Mouse (Mus musculus) stomach, embryonic 15.5 days (tissue): ENCODE measurements around the gene Rbp3. TPM values are rescaled to one million over a fixed set of nuclear protein-coding genes. Genes with fewer than 3 reads are reported as not detected.

Experiments
- ATAC-seq: fragments of 200-750 bp; cut with Nextera tagmentation; 2 replicates; pipeline ENCODE4 v1.8.0; 2017; ENCODE audit warnings: low read depth, moderate number of reproducible peaks, moderate TSS enrichment; ENCODE audit not compliant: insufficient read depth, low FRiP score
- H3K27ac ChIP-seq: fragments of 300-500 bp; sonication (generic); 2 replicates; pipeline ENCODE4 v1.5.1; 2015; ENCODE audit warnings: mild to moderate bottlenecking, inconsistent platforms
- H3K27me3 ChIP-seq: fragments of 300-500 bp; sonication (generic); replicated peaks from 2 replicates; pipeline ENCODE4 v1.6.1; 2015; ENCODE audit warnings: inconsistent platforms
- H3K36me3 ChIP-seq: fragments of 300-500 bp; sonication (generic); 2 replicates; pipeline ENCODE4 v1.6.1; 2015; ENCODE audit warnings: inconsistent platforms
- H3K4me1 ChIP-seq: fragments of 300-500 bp; sonication (generic); 2 replicates; pipeline ENCODE4 v1.6.1; 2015; ENCODE audit warnings: inconsistent platforms
- H3K4me2 ChIP-seq: fragments of 300-500 bp; sonication (generic); 2 replicates; pipeline ENCODE4 v1.6.1; 2015; ENCODE audit warnings: mild to moderate bottlenecking, inconsistent platforms
- H3K4me3 ChIP-seq: fragments of 300-500 bp; sonication (generic); replicated peaks from 2 replicates; pipeline ENCODE4 v1.5.1; 2015; ENCODE audit warnings: inconsistent platforms
- H3K9ac ChIP-seq: fragments of 300-500 bp; sonication (generic); 2 replicates; pipeline ENCODE4 v1.6.1; 2015; ENCODE audit warnings: inconsistent platforms
- H3K9me3 ChIP-seq: fragments of 300-500 bp; sonication (generic); 2 replicates; pipeline ENCODE4 v1.6.1; 2016; ENCODE audit warnings: inconsistent platforms
- WGBS: fragments of 180-500 bp; shearing (Covaris S2); methylation state at CpG from one replicate; pipeline ENCODE4 v1.1.7; 2015; 5-methylcytosine and 5-hydroxymethylcytosine counted together
- polyA plus RNA-seq: library from polyadenylated mRNA; unstranded; fragments of >200 nt; fragmentation: Nextera tagmentation; extraction: Ambion mirVana; gene quantifications from 2 replicates; pipeline ENCODE4 v1.2.1, GENCODE M21; 2015

Rbp3 gene
- polyA plus RNA-seq, result 0.03 TPM in 1 of 2 replicates, not detected in the other

DNA sequence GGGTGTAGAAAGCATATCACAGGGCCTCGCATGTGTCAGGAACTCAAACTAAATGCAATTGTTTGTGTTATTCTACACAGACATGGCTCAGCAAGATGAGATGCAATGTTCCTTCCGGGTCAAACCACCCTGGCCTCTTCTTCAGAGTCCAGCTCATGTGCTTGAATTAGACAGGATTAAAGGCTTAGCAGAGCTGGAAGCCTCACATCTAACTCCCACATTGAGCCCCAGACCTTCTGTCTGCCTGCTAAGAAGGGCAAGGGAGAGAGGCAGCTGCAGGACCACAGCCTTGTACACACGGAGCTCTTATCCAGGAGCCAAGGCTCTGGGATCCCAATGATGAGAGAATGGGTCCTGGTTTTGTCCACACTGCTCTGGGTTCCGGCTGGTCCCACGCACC, at the start of gene Rbp3:
Gene Rbp3 (plus strand): TSS at position 243 of the 400 bp plus-strand sequence.
- 80% methylated on average over 5 of the region's 5 CpGs for WGBS
- H3K9ac ChIP-seq, result no peak within 1 kb of the TSS
- no peak for ATAC-seq
- H3K9me3 ChIP-seq, result no peaks in the 10 kb centered on the region
- H3K27ac ChIP-seq, result no peak within 1 kb of the TSS
- H3K27me3 ChIP-seq, result no peaks in the 10 kb centered on the region
- no peaks in the 10 kb centered on the region for H3K36me3 ChIP-seq
- no peak within 1 kb of the TSS for H3K4me2 ChIP-seq
- H3K4me3 ChIP-seq, result no peak within 1 kb of the TSS
- no peaks in the 10 kb centered on the region for H3K4me1 ChIP-seq

DNA sequence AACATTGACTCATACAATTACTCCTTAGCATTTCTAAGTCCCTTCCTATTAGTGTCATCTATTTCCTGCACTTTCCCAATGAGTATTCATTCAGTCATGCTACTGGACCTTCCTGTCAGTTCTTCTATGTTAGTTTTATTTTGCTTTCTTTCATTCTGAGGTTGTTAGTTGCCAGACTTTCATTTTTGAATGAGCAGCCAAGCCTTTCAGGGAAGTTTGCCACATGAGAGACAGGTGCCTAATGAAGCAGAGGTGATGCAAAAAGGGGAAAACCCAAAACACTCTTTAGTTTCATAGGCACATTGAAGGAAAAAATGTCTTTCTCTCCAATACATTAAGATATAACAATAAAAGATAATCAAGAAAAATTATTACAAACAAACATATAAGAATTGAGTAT, 49.0 kb upstream of the Rbp3 start:
- no peak overlapping the region for H3K4me3 ChIP-seq
- H3K27me3 ChIP-seq, result no peaks in the 10 kb centered on the region
- H3K4me1 ChIP-seq, result no peaks in the 10 kb centered on the region
- no peak overlapping the region for H3K4me2 ChIP-seq
- no peaks in the 10 kb centered on the region for H3K36me3 ChIP-seq
- no peak overlapping the region for H3K27ac ChIP-seq
- no peak overlapping the region for H3K9ac ChIP-seq
- no peaks in the 10 kb centered on the region for H3K9me3 ChIP-seq
- no peak for ATAC-seq

DNA sequence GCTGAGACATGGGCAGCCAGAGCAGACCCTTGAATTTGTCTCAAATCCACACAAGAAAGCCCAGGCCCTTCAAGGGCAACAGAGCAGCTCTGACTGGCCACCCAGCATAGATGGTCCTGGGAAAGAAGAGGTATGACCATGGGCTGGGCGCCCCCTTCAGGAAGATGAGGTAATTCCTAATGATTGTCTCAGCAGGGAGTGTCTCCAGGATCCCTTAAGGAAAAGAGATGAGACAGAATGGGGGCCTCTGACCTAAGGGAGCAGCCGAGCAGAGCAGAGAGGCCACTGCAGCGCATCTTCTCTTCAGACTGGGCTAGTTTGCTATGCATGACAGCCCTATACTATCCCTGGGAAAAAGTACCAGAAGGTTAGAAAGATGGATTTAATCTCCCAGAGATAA, 40.1 kb upstream of the Rbp3 start:
- H3K27me3 ChIP-seq, result peaks cover 7% of the 10 kb centered on the region; the same call in 1 of the 2 replicates
- ATAC-seq, result no peak
- H3K9me3 ChIP-seq, result no peaks in the 10 kb centered on the region
- no peak overlapping the region for H3K9ac ChIP-seq
- H3K36me3 ChIP-seq, result no peaks in the 10 kb centered on the region
- no peak overlapping the region for H3K4me3 ChIP-seq
- 0 out of 2 replicates have a peak, but pooled peaks cover 3% of the 10 kb centered on the region for H3K4me1 ChIP-seq
- H3K4me2 ChIP-seq, result no peak overlapping the region
- no peak overlapping the region for H3K27ac ChIP-seq
- WGBS, result 31% methylated on average over 3 of the region's 3 CpGs

DNA sequence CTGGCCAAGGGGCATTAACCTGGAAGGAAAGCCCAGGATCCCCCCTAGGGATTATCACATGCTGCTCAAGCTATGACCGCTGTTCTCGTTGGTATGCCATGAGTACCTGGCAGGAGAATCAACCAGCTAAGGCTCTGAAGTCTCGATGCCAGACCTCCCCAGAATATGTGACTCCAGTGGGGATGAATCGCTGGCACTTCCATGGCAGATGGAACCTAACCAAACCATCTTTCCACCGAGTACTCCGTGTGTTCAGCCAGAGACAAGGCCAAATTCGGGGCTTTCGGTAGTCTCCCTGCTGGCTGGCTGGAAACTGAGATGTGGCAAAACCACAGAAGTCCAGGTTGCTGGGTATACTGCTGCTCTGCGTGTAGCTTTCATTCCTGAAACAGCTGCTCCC, 39.6 kb upstream of the Rbp3 start:
- ATAC-seq, result no peak

DNA sequence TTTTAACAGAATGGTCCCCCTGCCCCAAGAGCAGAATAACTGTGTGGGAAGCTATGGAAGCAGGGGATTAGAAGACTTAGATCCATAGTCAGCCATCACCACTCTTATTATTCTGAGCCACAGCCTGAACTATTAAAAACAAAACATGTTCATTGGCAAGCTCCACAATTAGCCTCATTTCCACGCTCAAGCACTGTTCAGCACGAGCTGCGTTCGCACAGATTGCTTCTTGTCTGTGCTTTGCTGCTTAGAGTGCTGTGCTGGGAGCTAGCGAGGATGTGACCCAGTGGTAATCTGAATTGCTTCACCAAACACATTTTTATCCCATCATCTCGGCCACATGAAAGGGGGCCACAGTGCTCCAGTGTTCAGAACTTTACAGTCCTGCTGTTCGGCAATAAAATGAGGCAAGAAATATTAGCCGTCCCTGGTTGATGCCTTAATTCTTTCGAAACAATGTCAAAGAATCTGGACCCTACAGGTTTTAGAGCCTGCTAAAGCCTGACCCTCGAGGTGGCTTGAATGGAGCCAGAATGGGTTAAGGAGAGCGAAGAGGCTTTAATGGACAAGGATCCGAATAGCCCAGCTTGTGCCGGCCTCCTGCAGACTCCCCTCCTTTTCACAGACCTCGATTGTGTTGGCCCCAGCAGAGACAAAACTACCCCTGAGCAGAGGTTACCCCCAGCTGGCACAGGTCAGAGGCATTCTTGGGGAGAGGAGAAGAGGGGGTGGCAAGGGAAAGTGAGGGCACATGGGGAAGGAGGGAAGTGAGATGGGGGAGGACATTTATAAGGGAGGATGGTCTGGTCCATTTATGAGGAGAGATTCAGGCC, 32.9 kb upstream of the Rbp3 start:
- 64% methylated on average over 14 of the region's 14 CpGs for WGBS
- H3K9me3 ChIP-seq, result no peaks in the 10 kb centered on the region
- peaks cover 51% of the 10 kb centered on the region for H3K27me3 ChIP-seq
- no peak overlapping the region for H3K4me3 ChIP-seq
- no peak overlapping the region for H3K4me2 ChIP-seq
- no peaks in the 10 kb centered on the region for H3K36me3 ChIP-seq
- no peak overlapping the region for H3K27ac ChIP-seq
- 0 out of 2 replicates have a peak, but pooled peaks cover 4% of the 10 kb centered on the region for H3K4me1 ChIP-seq
- no peak for ATAC-seq
- no peak overlapping the region for H3K9ac ChIP-seq

More for the DNA sequence above, 39.6 kb upstream of the Rbp3 start:
- H3K9me3 ChIP-seq, result no peaks in the 10 kb centered on the region
- H3K9ac ChIP-seq, result no peak overlapping the region
- no peak overlapping the region for H3K4me2 ChIP-seq
- H3K36me3 ChIP-seq, result no peaks in the 10 kb centered on the region
- peaks cover 8% of the 10 kb centered on the region; the same call in 1 of the 2 replicates for H3K27me3 ChIP-seq
- WGBS, result 91% methylated on average over 9 of the region's 9 CpGs
- H3K27ac ChIP-seq, result no peak overlapping the region
- H3K4me1 ChIP-seq, result 0 out of 2 replicates have a peak, but pooled peaks cover 3% of the 10 kb centered on the region
- H3K4me3 ChIP-seq, result no peak overlapping the region

DNA sequence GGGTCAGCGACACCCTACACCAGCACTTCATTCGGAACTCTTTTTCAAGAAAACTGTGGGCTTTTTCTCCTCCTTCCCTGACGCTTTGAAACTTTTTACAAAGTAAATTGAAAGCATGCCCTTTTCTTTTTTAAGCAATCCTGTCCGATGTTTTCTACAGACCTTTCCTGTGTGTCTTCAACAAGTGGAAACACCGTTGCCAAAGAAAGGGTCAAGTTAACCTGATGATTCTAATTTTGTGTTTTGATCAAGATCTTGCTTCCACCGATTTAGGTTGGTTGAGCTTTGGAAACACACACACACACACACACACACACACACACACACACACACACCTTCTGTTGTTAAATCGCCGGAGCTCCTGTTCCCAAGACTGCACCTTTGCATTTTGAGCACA, 31.0 kb upstream of the Rbp3 start:
- Histone ChIP-seq H3K27me3 (peaks cover 57% of the 10 kb centered on the region), H3K9ac (no peak overlapping the region), H3K4me1 (0 out of 2 replicates have a peak, but pooled peaks cover 4% of the 10 kb centered on the region), H3K27ac (no peak overlapping the region), H3K4me2 (peak overlapping the region; percentile 95), H3K9me3 (no peaks in the 10 kb centered on the region), H3K36me3 (no peaks in the 10 kb centered on the region), H3K4me3 (peak overlapping the region; percentile 50)
- no peak for ATAC-seq
- 16% methylated on average over 8 of the region's 8 CpGs for WGBS

DNA sequence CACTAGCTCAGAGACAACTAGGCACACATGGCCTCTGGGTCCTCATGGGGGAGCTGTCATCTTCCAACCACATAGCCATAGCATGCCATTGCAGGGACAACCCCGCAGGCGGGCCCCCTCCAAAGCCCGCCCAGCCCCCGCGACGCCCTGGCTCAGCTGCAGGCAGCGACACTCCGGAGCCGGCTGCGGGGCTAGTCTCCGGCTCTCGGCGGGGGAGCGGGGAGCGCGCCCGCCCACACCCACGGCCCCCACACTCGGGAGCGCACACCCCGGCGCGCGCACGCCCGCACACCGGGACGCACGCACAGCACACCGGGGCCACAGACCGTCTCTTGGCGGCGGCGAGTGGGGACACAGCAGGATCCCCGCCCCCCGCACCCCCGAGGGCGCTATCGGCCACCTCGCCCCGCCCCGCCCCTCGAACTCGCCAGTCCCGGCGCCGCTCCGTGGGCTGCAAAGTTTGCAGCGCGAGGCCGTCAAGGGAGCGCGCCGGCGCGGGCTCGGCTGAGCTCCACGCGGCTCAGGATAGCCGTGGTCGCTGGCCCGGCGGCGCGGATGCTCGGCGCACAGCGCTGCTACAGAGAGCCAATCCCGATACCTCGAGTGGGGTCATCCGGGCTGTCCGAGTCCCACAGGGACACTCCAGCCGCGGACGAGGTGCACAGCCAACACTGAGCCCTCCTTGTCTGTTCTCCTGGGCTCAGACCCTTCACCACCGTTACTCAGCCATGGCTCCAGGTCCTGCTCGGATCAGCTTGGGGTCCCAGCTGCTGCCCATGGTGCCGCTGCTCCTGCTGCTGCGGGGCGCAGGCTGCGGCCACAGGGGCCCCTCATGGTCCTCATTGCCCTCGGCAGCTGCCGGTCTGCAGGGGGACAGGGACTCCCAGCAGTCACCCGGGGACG, 30.4 kb upstream of the Rbp3 start, which contains the start of gene Gdf10:
Gene Gdf10 (plus strand): TSS at position 420 of the 903 bp plus-strand sequence.
- H3K4me2 ChIP-seq, result peak within 1 kb of the TSS; percentile 95
- no peaks in the 10 kb centered on the region for H3K9me3 ChIP-seq
- H3K4me1 ChIP-seq, result 0 out of 2 replicates have a peak, but pooled peaks cover 4% of the 10 kb centered on the region
- peak within 1 kb of the TSS; percentile 50 for H3K4me3 ChIP-seq
- H3K27ac ChIP-seq, result no peak within 1 kb of the TSS
- peak within 1 kb of the TSS; percentile 39 for H3K9ac ChIP-seq
- WGBS, result under 1% methylated on average over 51 of the region's 85 CpGs
- peak; percentile 40; the same call in 1 of the 2 replicates for ATAC-seq
- no peaks in the 10 kb centered on the region for H3K36me3 ChIP-seq
- H3K27me3 ChIP-seq, result peaks cover 53% of the 10 kb centered on the region

DNA sequence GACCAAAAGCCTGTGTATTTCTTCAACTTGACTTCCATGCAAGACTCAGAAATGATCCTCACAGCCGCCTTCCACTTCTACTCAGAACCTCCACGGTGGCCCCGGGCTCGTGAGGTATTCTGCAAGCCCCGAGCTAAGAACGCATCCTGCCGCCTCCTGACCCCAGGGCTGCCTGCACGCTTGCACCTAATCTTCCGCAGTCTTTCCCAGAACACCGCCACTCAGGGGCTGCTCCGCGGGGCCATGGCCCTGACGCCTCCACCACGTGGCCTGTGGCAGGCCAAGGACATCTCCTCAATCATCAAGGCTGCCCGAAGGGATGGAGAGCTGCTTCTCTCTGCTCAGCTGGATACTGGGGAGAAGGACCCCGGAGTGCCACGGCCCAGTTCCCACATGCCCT, 21.9 kb upstream of the Rbp3 start:
- Histone ChIP-seq H3K9ac (no peak overlapping the region), H3K9me3 (no peaks in the 10 kb centered on the region), H3K4me2 (no peak overlapping the region), H3K36me3 (no peaks in the 10 kb centered on the region), H3K4me3 (no peak overlapping the region), H3K4me1 (no peaks in the 10 kb centered on the region), H3K27ac (no peak overlapping the region), H3K27me3 (peaks cover 15% of the 10 kb centered on the region)
- no peak for ATAC-seq
- 37% methylated on average over 17 of the region's 17 CpGs for WGBS

DNA sequence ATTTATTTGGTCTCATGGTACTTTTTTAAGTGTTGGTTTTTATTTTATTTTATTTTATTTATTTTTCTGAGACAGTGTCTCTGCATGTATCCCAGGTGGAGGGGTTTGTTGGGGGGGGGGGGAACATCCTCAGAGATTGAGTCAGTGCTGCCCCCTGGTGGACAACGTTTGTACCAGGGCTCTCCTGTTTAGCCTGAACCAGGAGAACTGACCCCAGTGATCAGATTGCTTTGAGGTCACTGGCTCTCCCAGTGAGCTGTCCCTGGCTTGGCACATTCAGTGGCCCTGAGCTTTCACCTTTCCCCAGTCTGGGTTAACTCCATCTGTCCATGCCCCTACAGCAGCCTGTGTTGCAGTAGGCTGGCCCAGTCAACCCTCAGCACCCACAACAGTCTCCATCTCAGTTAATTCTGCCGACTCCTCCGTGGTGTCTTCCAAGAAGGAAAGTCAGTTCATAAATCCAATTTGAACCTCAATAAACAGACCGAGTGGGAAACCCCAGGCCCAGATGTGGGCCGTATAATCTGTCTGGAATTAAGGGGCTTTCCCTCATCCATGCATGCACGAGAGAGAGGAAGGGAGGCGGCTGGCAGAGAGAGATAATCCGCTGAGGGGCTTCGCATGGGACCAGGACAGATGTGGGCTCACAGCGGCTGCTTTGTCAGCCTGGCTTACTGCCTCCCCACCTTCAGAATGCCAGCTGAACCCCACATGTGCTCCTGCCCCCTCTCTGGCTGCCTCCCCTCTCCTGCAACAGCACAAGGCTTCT, 20.7 kb upstream of the Rbp3 start:
- no peak overlapping the region for H3K4me2 ChIP-seq
- whole genome bisulfite sequencing, result 55% methylated on average over 10 of the region's 10 CpGs
- peaks cover 15% of the 10 kb centered on the region for H3K27me3 ChIP-seq
- H3K36me3 ChIP-seq, result no peaks in the 10 kb centered on the region
- no peak overlapping the region for H3K4me3 ChIP-seq
- H3K4me1 ChIP-seq, result no peaks in the 10 kb centered on the region
- no peaks in the 10 kb centered on the region for H3K9me3 ChIP-seq
- H3K27ac ChIP-seq, result no peak overlapping the region
- no peak for ATAC-seq
- H3K9ac ChIP-seq, result no peak overlapping the region

DNA sequence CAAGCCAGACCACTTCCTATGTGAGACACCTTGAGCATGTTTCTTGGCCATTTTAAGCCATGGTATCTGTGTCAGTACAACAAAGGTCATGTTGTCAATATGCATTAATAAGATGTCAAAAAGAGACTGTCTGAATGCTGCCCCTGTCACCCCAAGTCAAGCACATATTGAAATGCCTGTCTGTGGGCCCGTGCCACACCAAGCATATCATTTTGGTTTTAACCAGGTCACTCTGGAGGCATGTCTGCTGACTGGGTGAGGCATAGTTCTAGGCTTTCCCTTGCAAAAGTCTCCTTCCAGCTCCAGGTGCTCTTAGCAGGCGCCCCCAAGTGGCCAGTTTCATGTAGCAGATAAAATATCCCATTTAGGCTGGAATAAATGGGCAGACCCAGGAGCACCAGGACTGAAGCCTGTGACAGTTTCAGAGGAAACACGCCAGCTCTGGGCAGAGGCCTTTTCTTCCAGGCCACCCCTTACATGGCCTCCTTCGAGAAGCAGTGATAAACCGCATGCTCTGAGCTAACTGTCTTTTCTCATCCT, 20.0 kb upstream of the Rbp3 start:
- ATAC-seq, result no peak
- H3K9me3 ChIP-seq, result no peaks in the 10 kb centered on the region
- H3K4me2 ChIP-seq, result no peak overlapping the region
- no peak overlapping the region for H3K9ac ChIP-seq
- no peaks in the 10 kb centered on the region for H3K36me3 ChIP-seq
- 35% methylated on average over 5 of the region's 5 CpGs for WGBS
- peaks cover 15% of the 10 kb centered on the region for H3K27me3 ChIP-seq
- no peak overlapping the region for H3K27ac ChIP-seq
- no peak overlapping the region for H3K4me3 ChIP-seq
- no peaks in the 10 kb centered on the region for H3K4me1 ChIP-seq

DNA sequence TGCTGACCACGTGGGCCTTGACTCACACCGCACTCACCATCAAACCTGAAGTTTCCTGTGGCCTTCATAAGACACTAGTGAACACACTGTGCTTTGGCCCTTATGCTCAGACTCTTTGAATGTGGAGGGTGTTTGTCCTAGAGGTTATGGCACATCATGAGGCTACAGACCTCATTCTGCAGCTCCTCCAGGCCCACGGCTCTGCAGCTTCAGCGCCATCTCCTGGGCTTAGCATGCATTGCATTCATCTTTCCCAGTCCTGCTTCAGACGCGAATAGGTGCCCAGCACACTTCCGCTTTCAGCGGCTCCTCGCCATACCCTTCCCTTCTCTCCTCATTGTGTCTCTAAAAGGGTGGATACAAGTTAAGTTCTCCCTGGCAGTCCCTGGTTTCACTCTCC, 14.7 kb upstream of the Rbp3 start:
- Histone ChIP-seq H3K9me3 (no peaks in the 10 kb centered on the region), H3K4me1 (no peaks in the 10 kb centered on the region), H3K4me3 (peak overlapping the region; percentile 12; the same call in 1 of the 2 replicates), H3K27me3 (no peaks in the 10 kb centered on the region), H3K4me2 (peak overlapping the region; percentile 25; the same call in 1 of the 2 replicates), H3K36me3 (no peaks in the 10 kb centered on the region), H3K9ac (no peak overlapping the region), H3K27ac (no peak overlapping the region)
- ATAC-seq, result no peak
- 33% methylated on average over 9 of the region's 9 CpGs for WGBS
